Mouse (Mus musculus) olfactory bulb, adult 2 months (tissue): ENCODE results near the gene Tsen2.

Experiments used
- CTCF ChIP-seq: fragments of 200-500 bp; IDR thresholded peaks from 2 replicates; pipeline ENCODE4 v1.5.1; 2012; ENCODE audit warnings: low read depth, mild to moderate bottlenecking, low read length, moderate library complexity; ENCODE audit not compliant: insufficient read depth
- POLR2A ChIP-seq: fragments of 200-500 bp; IDR thresholded peaks from 2 replicates; pipeline ENCODE4 v1.6.1; 2012; ENCODE audit warnings: mild to moderate bottlenecking, low read depth, low read length, moderate library complexity; ENCODE audit not compliant: insufficient read depth

DNA sequence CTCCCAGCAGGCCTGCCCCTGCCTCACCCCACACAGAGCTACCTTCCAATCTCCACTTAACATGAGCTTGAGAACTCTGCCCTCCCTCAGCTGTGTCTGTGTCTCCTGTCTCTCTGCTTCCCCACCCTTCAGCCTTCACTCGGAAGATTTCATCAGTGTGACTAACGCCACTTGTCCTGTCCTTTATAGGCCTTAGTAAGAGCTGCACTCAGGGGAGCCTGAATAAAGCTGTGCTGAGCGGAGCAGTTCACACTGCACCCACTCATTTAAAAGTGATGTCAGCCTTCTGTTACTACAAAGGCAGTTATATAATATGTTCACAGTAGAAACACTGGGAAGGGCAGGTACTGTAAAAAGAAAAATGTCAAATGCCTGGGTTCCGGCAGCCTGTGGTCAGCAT lies 63.0 kb downstream of the Tsen2 start:
- TF ChIP-seq CTCF (no peak), POLR2A (no peak)
